Mouse (Mus musculus) cerebellum, adult 2 months (tissue): ENCODE data around the gene Kcnd3. TPM values are rescaled to one million over a fixed set of nuclear protein-coding genes. Genes with fewer than 3 reads are reported as not detected.

Experiments
- DNase-seq, 2 experiments: peaks; one replicate each; pipeline ENCODE4 v3.0.0; 2021
- H3K27ac ChIP-seq: fragments of 200-500 bp; 2 replicates; pipeline ENCODE4 v1.5.1; 2012; ENCODE audit warnings: low read length, control low read depth, inconsistent platforms; ENCODE audit not compliant: insufficient read depth
- H3K27me3 ChIP-seq: fragments of 200-500 bp; 2 replicates; pipeline ENCODE4 v1.6.1; 2012; ENCODE audit warnings: inconsistent platforms, mild to moderate bottlenecking, low read length, moderate library complexity; ENCODE audit not compliant: control insufficient read depth, insufficient read depth
- H3K4me1 ChIP-seq: fragments of 200-500 bp; 2 replicates; pipeline ENCODE4 v1.6.1; 2011; ENCODE audit warnings: low read length; ENCODE audit not compliant: control insufficient read depth, insufficient read depth
- H3K4me3 ChIP-seq: fragments of 200-500 bp; replicated peaks from 2 replicates; pipeline ENCODE3; 2011; ENCODE audit warnings: mild to moderate bottlenecking, low read depth, low read length, control low read depth; ENCODE audit not compliant: insufficient read depth
- CTCF ChIP-seq: fragments of 200-500 bp; IDR thresholded peaks from 2 replicates; pipeline ENCODE4 v1.5.1; 2011; ENCODE audit warnings: low read depth, mild to moderate bottlenecking, control low read depth, low read length, moderate library complexity, borderline replicate concordance; ENCODE audit not compliant: insufficient read depth
- POLR2A ChIP-seq: fragments of 200-500 bp; IDR thresholded peaks from 2 replicates; pipeline ENCODE4 v1.6.1; 2011; ENCODE audit warnings: low read length, control low read depth, borderline replicate concordance; ENCODE audit not compliant: insufficient read depth
- WGBS: fragments of 180-500 bp; shearing (Covaris S2); methylation state at CpG from one replicate; pipeline ENCODE4 v1.1.7; 2018; 5-methylcytosine and 5-hydroxymethylcytosine counted together
- polyA plus RNA-seq: library from polyadenylated mRNA; depleted of rRNA; stranded (reverse); fragments of >200 nt; gene quantifications from 2 replicates; pipeline ENCODE4 v1.2.3, GENCODE M21; 2012

Gene Kcnd3
- polyA plus RNA-seq, 1 experiment, result 29.2 TPM

DNA sequence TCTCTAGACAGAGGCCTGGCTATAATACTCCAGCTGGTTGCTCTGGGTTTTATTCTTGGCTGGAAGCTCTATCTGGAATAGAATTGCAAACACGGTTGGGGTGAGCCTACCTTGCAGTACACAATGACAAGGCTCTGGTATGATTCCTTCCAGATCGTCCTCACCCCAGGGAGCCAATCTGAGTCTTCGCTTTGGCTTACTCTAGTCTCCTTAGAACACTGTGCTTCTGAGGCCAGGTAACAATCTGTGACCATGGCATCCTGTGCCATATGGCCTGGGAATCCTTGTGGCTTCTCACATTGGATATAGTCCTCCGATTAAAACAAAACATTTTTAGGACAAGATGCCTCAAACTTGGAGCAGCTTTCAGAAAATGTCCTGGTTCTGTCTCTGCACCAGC is 40.4 kb upstream of the Kcnd3 start:
- DNase-seq, result peak; percentile 69 to 80
- H3K27ac ChIP-seq, result 0 out of 2 replicates have a peak overlapping the region, but pooled peaks have one; percentile 1
- no peak for TF ChIP-seq CTCF
- TF ChIP-seq POLR2A, result no peak
- no peaks in the 10 kb centered on the region for H3K27me3 ChIP-seq
- H3K4me3 ChIP-seq, result no peak overlapping the region
- WGBS, result 10% methylated on average over 4 of the region's 4 CpGs
- H3K4me1 ChIP-seq, result peaks cover 11% of the 10 kb centered on the region; the same call in 1 of the 2 replicates

GRCm38 (mm10) chr3:105412229-105412628 is 39.9 kb upstream of the Kcnd3 start:
- peak; percentile 57 to 58 for DNase-seq
- no peak overlapping the region for H3K4me3 ChIP-seq
- 0 out of 2 replicates have a peak overlapping the region, but pooled peaks have one; percentile 1 for H3K27ac ChIP-seq
- H3K27me3 ChIP-seq, result no peaks in the 10 kb centered on the region
- no peak for TF ChIP-seq CTCF
- no peak for TF ChIP-seq POLR2A
- H3K4me1 ChIP-seq, result peaks cover 11% of the 10 kb centered on the region; the same call in 1 of the 2 replicates
- WGBS, result 29% methylated on average over 2 of the region's 2 CpGs

GRCm38 (mm10) chr3:105412681-105413080 is 39.4 kb upstream of the Kcnd3 start:
- TF ChIP-seq POLR2A (no peak), CTCF (no peak)
- Histone ChIP-seq H3K4me3 (no peak overlapping the region), H3K27ac (no peak overlapping the region), H3K4me1 (peaks cover 11% of the 10 kb centered on the region; the same call in 1 of the 2 replicates), H3K27me3 (no peaks in the 10 kb centered on the region)
- peak in 1 of 2 experiments; percentile 14 for DNase-seq

GRCm38 (mm10) chr3:105418441-105418840 is 33.7 kb upstream of the Kcnd3 start:
- Histone ChIP-seq H3K27me3 (no peaks in the 10 kb centered on the region), H3K4me1 (no peaks in the 10 kb centered on the region), H3K4me3 (no peak overlapping the region), H3K27ac (no peak overlapping the region)
- WGBS, result 95% methylated on average over 1 of the region's 1 CpGs
- TF ChIP-seq CTCF (no peak), POLR2A (no peak)
- DNase-seq, result no peak

- Histone ChIP-seq H3K27me3 (no peaks in the 10 kb centered on the region), H3K4me3 (no peak overlapping the region), H3K27ac (no peak overlapping the region), H3K4me1 (no peaks in the 10 kb centered on the region)
- no peak for TF ChIP-seq CTCF
- no peak for TF ChIP-seq POLR2A
- DNase-seq, result no peak
These were observed 29.7 kb upstream of the Kcnd3 start for GRCm38 (mm10) chr3:105422391-105422790.

- TF ChIP-seq POLR2A (no peak), CTCF (no peak)
- no peak for DNase-seq
- no peak overlapping the region for H3K27ac ChIP-seq
- WGBS, result 88% methylated on average over 4 of the region's 4 CpGs
- H3K27me3 ChIP-seq, result no peaks in the 10 kb centered on the region
- no peaks in the 10 kb centered on the region; the same call in 1 of the 2 replicates for H3K4me1 ChIP-seq
- H3K4me3 ChIP-seq, result no peak overlapping the region
These were observed 28.7 kb upstream of the Kcnd3 start for GRCm38 (mm10) chr3:105423427-105423826.

GRCm38 (mm10) chr3:105428586-105428985 is 23.5 kb upstream of the Kcnd3 start:
- H3K27me3 ChIP-seq, result no peaks in the 10 kb centered on the region
- H3K4me3 ChIP-seq, result no peak overlapping the region
- no peaks in the 10 kb centered on the region; the same call in 1 of the 2 replicates for H3K4me1 ChIP-seq
- H3K27ac ChIP-seq, result no peak overlapping the region
- no peak for DNase-seq
- TF ChIP-seq CTCF (no peak), POLR2A (no peak)

GRCm38 (mm10) chr3:105436383-105436782 is 15.7 kb upstream of the Kcnd3 start:
- TF ChIP-seq POLR2A, result no peak
- no peak for TF ChIP-seq CTCF
- Histone ChIP-seq H3K4me1 (no peaks in the 10 kb centered on the region), H3K27ac (no peak overlapping the region), H3K27me3 (no peaks in the 10 kb centered on the region), H3K4me3 (no peak overlapping the region)
- 45% methylated on average over 2 of the region's 2 CpGs for WGBS
- no peak for DNase-seq
